Comparison of ENCODE assay signal across 11 mouse cellular contexts in genomic region chr10:68673102-68673872, GRCm38 (mm10). TPM values are rescaled to one million over a fixed set of nuclear protein-coding genes. Genes with fewer than 3 reads are reported as not detected.
DNase-seq lines count a peak whose midpoint lies in the region; ATAC-seq lines count a peak whose summit lies in the region.
"Had no signal": no experiment of that assay in that cellular context is flagged by ENCODE, and none has a peak within 500 bp of the region (broad histone marks: within the 10 kb centered on the region; RNA-seq: fewer than 3 reads in every experiment).

No protein-coding gene starts in this region.

- 0 out of 2 replicates have a peak overlapping the region, but pooled peaks have one; percentile 21 for H3K27ac ChIP-seq in midbrain, embryonic 14.5 days (replicated peaks; ENCODE audit: low read depth, low read length)
- no peak overlapping the region for H3K27ac ChIP-seq in midbrain, embryonic 11.5 days (ENCODE audit: low read depth, low read length)
- no peak overlapping the region for H3K27ac ChIP-seq in hindbrain, embryonic 12.5 days
- H3K27ac ChIP-seq: liver, embryonic 15.5 days had no signal

- H3K4me2 ChIP-seq in midbrain, embryonic 14.5 days (ENCODE audit: low read length) = no peak overlapping the region
- H3K4me2 ChIP-seq in midbrain, embryonic 11.5 days = no peak overlapping the region
- no peak overlapping the region for H3K4me2 ChIP-seq in hindbrain, embryonic 12.5 days (replicated peaks)
- H3K4me2 ChIP-seq: liver, embryonic 15.5 days had no signal

- no peak overlapping the region for H3K9ac ChIP-seq in midbrain, embryonic 14.5 days (replicated peaks; ENCODE audit: low read length)
- H3K9ac ChIP-seq in midbrain, embryonic 11.5 days (ENCODE audit: low read length) = no peak overlapping the region
- no peak overlapping the region for H3K9ac ChIP-seq in hindbrain, embryonic 12.5 days
- H3K9ac ChIP-seq: liver, embryonic 15.5 days had no signal

- intact Hi-C loops in left cerebral cortex, postnatal 4 days (cut with DNase I) = no loop called here

- no peak overlapping the region for H3K4me3 ChIP-seq in midbrain, embryonic 14.5 days (replicated peaks; ENCODE audit: low read depth, low read length)
- H3K4me3 ChIP-seq in midbrain, embryonic 11.5 days (ENCODE audit: low read depth, low read length) = no peak overlapping the region
- H3K4me3 ChIP-seq in hindbrain, embryonic 12.5 days = no peak overlapping the region
- H3K4me3 ChIP-seq: liver, embryonic 15.5 days had no signal

- no peak for ATAC-seq in midbrain, embryonic 14.5 days (ENCODE audit: low FRiP score, low TSS enrichment)
- no peak for ATAC-seq in midbrain, embryonic 11.5 days (ENCODE audit: low FRiP score)
- ATAC-seq in activated CD4-positive, CD25-positive, alpha-beta regulatory T cell, adult 4 months = peak; percentile 99
- ATAC-seq in hindbrain, embryonic 12.5 days (ENCODE audit: low FRiP score) = no peak

- 61% methylated on average over 9 of the region's 9 CpGs for WGBS in midbrain, embryonic 14.5 days
- WGBS in midbrain, embryonic 11.5 days = 78% methylated on average over 9 of the region's 9 CpGs
- 78% methylated on average over 9 of the region's 9 CpGs for WGBS in hindbrain, embryonic 12.5 days

- no peaks in the 10 kb centered on the region for H3K36me3 ChIP-seq in midbrain, embryonic 14.5 days (ENCODE audit: control insufficient read depth, insufficient read depth, low read length)
- H3K36me3 ChIP-seq in midbrain, embryonic 11.5 days (ENCODE audit: control insufficient read depth, insufficient read depth, low read length) = no peaks in the 10 kb centered on the region
- H3K36me3 ChIP-seq in hindbrain, embryonic 12.5 days = no peaks in the 10 kb centered on the region
- H3K36me3 ChIP-seq: liver, embryonic 15.5 days had no signal

- DNase-seq in midbrain, embryonic 14.5 days = peak; percentile 40
- DNase-seq in midbrain, embryonic 11.5 days (ENCODE audit: low spot score, missing footprints) = no peak
- DNase-seq in induced T-regulatory cell, adult 2 months (ENCODE audit: low read depth) = peak; percentile 92
- DNase-seq in thymus, postnatal 25 days = peak; percentile 15
- DNase-seq in left cerebral cortex, postnatal 4 days = no peak
- DNase-seq: kidney, postnatal 4 days; right cerebral cortex, postnatal 4 days had no signal

- H3K27me3 ChIP-seq in midbrain, embryonic 14.5 days (ENCODE audit: control insufficient read depth, insufficient read depth, low read length) = no peaks in the 10 kb centered on the region
- H3K27me3 ChIP-seq in midbrain, embryonic 11.5 days (ENCODE audit: control insufficient read depth, insufficient read depth, low read length) = no peaks in the 10 kb centered on the region
- H3K27me3 ChIP-seq in hindbrain, embryonic 12.5 days = no peaks in the 10 kb centered on the region
- H3K27me3 ChIP-seq: liver, embryonic 15.5 days had no signal

- no peaks in the 10 kb centered on the region for H3K9me3 ChIP-seq in midbrain, embryonic 14.5 days (ENCODE audit: control insufficient read depth, low read length)
- H3K9me3 ChIP-seq in midbrain, embryonic 11.5 days (ENCODE audit: control insufficient read depth, low read length) = no peaks in the 10 kb centered on the region
- H3K9me3 ChIP-seq in hindbrain, embryonic 12.5 days (replicated peaks) = no peaks in the 10 kb centered on the region
- H3K9me3 ChIP-seq: liver, embryonic 15.5 days had no signal

- H3K4me1 ChIP-seq in midbrain, embryonic 14.5 days (ENCODE audit: control insufficient read depth, insufficient read depth, low read length) = peaks cover 3% of the 10 kb centered on the region; the same call in 1 of the 2 replicates
- no peaks in the 10 kb centered on the region for H3K4me1 ChIP-seq in midbrain, embryonic 11.5 days (ENCODE audit: control insufficient read depth, insufficient read depth, low read length)
- no peaks in the 10 kb centered on the region for H3K4me1 ChIP-seq in hindbrain, embryonic 12.5 days
- H3K4me1 ChIP-seq: liver, embryonic 15.5 days had no signal

RNA-seq across cellular contexts. Expression of gene Tmem26, which starts 50.2 kb away (rescaled TPM):
- polyA plus RNA-seq in midbrain, embryonic 14.5 days (2014; fragmentation: Nextera tagmentation; extraction: Ambion mirVana) = 4.0 and 6.2 TPM in 2 replicates
- 2.5 and 2.6 TPM in 2 replicates for polyA plus RNA-seq in midbrain, embryonic 11.5 days (2014; fragmentation: Nextera tagmentation; extraction: Ambion mirVana)
- polyA plus RNA-seq in activated CD4-positive, CD25-positive, alpha-beta regulatory T cell, adult 4 months (2017; shearing (Covaris generic)) = not detected
- 14.0 and 19.0 TPM in 2 replicates for polyA plus RNA-seq in hindbrain, embryonic 12.5 days (2016; fragmentation: Nextera tagmentation; extraction: Ambion mirVana)
- total RNA-seq in left cerebral cortex, postnatal 4 days (2021) = 1 to 10 TPM in 1 of 2 experiments, under 1 TPM in 1; 0.76 to 1.2 TPM
- total RNA-seq: MEL had no signal

Comparison
In these comparisons a context has a peak if more than half of its experiments do, and no peak if none do; other contexts are left out.
1. DNase-seq: peak in midbrain, embryonic 14.5 days (single experiment), induced T-regulatory cell, adult 2 months (single experiment) and thymus, postnatal 25 days (single experiment); none in midbrain, embryonic 11.5 days (single experiment) and left cerebral cortex, postnatal 4 days (single experiment).